Mouse (Mus musculus) spleen, adult 12 weeks (tissue): ENCODE measurements around the gene Pithd1.

ENCODE experiments used
- DNase-seq: peaks from one replicate; pipeline ENCODE4 v3.0.0; 2022; ENCODE audit warnings: low spot score

Gene Pithd1

GRCm38 (mm10) chr4:135986943-135987710 is at the start of gene Pithd1:
TSS of gene Pithd1 (minus strand) at chr4:135987264.
- DNase-seq = peak; percentile 94

DNA sequence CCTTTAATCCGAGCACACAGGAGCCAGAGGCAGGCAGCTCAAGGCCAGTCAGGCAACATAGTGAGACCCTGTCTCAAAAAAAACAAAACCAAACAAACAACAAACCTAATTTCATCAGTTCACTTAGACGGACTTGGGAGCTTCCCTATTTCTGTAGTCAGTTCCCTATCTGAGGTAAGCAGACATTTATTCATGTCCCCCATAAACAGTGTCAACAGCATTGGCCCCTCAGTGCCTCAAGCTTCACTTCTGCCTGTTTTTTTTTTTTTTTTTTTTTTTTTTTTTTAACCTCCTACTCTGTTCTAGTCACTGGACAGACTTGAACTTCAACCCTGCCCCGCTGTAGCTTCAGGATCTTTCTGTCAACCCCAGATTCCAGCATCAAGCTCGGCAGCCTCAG is 48.0 kb upstream of the Pithd1 start:
- DNase-seq = no peak

DNA sequence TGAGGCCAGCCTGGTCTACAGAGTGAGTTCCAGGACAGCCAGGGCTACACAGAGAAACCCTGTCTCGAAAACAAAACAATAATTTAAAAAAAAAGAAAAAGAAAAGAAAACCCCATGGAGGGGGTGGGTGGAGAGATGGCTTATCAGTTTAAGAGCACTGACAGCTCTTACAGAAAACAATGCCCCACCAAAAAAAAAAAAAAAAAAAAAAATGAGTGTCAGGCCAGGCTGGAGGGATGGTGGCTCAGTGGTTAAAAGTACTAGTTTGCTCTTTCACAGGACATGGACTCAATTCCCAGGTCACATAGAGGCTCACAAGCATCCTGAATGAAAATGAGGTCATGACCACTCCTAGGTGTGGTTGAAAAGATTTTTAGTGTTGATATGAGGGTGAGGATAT is 46.2 kb upstream of the Pithd1 start:
- no peak for DNase-seq

GRCm38 (mm10) chr4:136030968-136031909 is 44.2 kb upstream of the Pithd1 start:
- DNase-seq = no peak

DNA sequence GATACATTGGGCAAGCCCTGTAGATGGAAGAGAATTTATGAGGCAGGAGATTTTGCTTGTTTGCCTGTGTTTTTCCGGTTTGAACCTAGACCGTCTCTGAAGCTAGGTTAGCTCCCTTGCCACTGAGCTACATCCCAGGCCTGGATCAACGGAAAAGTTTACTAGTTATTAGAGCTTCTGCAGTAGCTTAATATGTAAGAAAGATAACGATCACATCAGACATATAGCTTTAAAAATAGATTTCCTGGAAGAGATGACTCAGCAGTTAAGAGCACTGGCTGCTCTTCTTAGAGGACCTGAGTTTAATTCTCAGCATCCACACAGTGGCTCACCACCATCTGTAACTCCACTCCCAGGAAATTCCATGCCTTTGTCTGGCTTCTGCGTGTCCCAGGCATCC is 41.6 kb upstream of the Pithd1 start:
- DNase-seq = no peak

GRCm38 (mm10) chr4:136028132-136028564 is 41.1 kb upstream of the Pithd1 start:
- no peak for DNase-seq

DNA sequence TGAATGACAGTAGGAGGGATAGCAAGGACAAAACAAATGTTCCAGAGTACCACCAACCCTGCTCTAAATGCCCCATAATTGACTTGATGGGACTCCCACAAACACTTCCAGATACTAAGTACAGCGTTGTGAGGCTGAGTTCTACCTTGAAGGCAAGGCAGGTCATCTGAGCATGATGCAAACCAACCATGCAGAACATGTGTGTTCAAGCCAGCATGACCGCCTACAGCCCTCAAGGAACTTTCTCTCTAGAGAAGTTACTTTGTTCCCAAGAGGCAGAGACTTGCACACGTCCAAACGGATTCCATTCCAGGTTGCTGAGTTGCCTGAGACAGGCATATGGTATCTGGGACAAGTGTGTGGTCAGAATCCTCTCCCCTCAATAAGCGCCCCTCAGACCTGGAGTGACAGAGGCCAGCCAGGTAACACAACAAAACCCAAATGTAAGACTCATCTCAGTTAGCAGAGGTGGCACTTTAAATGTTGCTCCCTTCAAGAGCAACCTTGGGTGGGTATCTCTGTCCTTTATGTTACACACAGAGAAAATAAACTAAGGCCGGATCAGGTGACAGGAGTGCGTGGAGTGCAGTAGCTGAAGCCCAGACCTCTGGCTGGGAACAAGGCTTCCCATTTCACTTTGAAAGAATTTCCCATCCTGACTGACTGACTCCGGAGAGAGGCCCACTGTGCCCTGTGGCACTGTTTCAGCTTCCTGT is 40.5 kb upstream of the Pithd1 start:
- no peak for DNase-seq

DNA sequence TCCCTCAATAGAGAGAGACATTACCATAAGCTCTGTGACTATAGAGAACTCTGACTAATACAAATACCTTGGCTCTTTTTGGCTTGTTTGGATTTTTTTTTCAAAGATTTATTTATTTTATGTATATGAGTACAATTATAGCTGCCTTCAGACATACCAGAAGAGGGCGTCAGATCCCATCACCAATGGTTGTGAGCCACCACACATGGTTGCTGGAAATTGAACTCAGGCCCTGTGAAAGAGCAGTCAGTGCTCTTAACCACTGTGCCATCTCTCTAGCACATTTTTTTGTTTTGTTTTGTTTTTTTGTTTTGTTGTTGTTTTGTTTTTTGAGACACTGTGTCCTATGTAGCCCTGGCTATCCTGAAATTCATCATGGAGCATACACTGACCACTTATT is 38.3 kb upstream of the Pithd1 start:
- no peak for DNase-seq

DNA sequence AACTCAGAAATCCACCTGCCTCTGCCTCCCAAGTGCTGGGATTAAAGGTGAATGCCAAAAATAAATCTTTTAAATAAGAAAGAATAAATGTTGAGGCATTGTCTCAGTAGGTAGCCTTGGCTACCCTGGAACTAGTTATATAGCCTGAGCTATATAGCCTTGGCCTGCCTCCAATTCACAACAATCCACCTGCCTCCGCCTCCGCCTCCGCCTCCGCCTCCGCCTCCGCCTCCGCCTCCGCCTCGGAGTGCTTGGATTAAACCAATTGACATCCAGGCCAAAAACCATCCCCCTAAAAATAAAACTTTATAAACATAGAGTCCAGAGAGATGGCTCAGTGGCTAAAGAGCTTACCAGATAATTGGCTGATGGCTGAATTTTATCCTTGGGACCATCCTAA is 35.9 kb upstream of the Pithd1 start:
- no peak for DNase-seq

DNA sequence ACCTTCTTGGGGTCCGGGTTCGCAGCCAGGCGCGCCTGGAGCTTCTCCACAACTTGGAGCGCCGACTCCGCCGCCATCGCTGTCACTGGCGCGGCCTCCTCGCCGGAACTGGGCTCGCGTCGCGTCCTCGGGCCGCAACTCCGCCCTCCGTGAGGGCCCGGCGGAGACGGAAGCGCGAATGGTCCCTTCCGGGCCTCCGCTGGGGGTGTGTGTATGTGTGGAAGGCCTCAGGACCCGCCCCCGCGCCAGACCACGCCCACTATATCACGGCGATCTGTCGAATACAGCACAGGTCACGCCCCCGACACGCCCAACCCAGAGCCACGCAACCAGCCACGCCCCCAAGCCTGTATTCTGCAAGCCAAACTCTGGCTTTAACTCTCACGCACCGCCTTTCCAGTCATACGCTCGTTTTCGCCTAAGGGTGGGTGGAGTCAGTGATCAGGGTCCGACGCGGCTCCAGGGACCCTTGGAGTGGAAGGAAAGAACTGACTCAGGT is 34.5 kb upstream of the Pithd1 start, which contains the start of gene Eloa:
Gene Eloa, minus strand, starts transcription at position 215 of the 499 bp plus-strand sequence.
- DNase-seq = peak; percentile 100

DNA sequence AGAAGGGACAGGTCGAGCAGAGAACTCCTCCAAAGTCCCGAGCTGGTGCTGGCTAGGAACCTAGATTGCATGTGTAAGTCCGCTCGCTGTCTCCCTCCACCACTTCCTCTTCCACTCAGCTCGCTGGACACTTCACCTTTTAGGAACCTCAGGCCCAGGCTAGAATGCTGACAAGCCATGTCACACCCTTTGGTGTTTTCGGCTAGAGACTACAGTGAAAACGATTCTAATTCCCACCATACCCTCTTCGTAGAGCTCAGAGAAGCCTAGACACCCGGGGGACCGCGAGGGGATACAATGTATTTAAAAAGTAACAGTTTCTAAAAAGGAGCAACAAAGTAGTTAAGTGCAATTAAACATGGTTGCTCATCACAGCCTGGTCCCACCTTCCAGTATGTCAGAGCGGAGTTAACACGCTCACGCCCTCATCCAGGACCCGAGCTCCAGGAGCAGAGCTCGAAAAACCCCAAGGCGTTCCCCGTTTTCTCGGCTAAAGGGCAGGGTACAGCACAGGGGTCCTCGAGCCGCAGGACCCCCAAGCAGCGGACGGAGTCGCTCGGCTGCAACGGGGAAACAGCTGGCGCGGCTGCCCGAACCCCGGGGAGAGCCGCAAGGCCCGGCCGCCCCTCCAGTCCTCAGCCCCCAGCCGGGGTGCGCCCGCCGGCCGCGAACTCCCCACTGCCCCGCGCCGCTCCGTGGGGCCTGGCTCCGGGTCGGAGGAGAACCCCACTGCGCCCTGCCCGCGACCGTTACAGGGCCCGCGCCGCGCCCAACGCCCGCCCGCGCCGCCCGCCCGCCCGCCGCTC is 33.9 kb upstream of the Pithd1 start:
- DNase-seq = peak; percentile 20

GRCm38 (mm10) chr4:136016059-136016602 is 29.1 kb upstream of the Pithd1 start:
- no peak for DNase-seq

DNA sequence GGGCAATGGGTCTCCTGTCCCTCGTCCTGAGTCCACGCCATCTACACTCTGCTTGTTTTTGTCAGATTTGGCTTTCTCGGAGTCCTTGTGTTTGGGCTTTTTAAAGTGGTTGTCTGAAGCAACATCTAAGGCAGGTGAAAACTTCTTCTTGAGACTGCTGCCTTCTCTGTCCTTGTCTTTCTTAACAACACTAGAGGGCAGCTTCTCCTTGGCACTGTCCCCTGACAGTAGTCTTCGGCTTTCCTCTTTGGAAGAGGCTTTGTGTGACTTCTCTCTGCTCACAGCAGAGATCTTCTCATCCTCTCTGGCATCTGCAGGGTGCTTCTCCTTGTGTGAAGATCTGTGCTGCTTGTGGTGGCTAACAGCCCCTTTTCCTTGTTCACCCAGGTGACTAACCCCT is 23.5 kb upstream of the Pithd1 start:
- DNase-seq = no peak

GRCm38 (mm10) chr4:136008782-136009447 is 21.9 kb upstream of the Pithd1 start:
- DNase-seq = no peak

GRCm38 (mm10) chr4:136006821-136007220 is 19.8 kb upstream of the Pithd1 start:
- no peak for DNase-seq

DNA sequence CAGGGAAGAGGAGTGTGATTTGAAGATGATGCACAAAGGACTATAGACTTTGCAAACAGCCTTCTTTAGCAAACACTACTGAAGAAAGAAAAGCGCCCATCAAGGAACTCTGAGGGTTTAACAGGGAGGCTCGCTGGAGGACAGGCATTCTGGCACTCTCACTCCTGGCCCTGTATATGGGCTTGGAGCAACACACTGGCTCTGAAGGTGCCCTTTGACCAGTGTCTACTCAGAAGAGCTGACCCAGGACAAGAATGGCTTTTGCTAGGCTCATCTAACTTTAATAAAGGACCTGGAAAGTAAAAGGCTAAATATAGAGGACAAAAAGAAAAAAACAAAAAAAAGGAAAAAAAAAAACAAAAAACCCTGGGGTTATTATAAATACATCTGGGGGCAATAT is 17.9 kb upstream of the Pithd1 start:
- DNase-seq = no peak

GRCm38 (mm10) chr4:136004107-136004675 is 17.1 kb upstream of the Pithd1 start:
- DNase-seq = no peak

- no peak for DNase-seq
These were observed 8.1 kb upstream of the Pithd1 start for GRCm38 (mm10) chr4:135995118-135995517.

GRCm38 (mm10) chr4:135993941-135994340 is 6.9 kb upstream of the Pithd1 start:
- DNase-seq = no peak

GRCm38 (mm10) chr4:135987714-135988113 is 650 bp upstream of the Pithd1 start:
- DNase-seq = no peak
